Mouse (Mus musculus) bone marrow, adult 2 months (tissue): ENCODE measurements at regions not wholly inside any gene's neighbourhood (a gene's known extent, or its start where the extent isn't known, plus 50 kb on each side); places are given as distances from the start of the nearest gene placed in this dataset.

ENCODE experiments used
- CTCF ChIP-seq: fragments of 200-500 bp; IDR thresholded peaks from 2 replicates; pipeline ENCODE4 v1.5.1; 2011; ENCODE audit warnings: low read length, control low read depth; ENCODE audit not compliant: control insufficient read depth, insufficient read depth
- POLR2A ChIP-seq: fragments of 200-500 bp; IDR thresholded peaks from 2 replicates; pipeline ENCODE4 v1.6.1; 2011; ENCODE audit warnings: low read depth, mild to moderate bottlenecking, control low read depth, low read length, borderline replicate concordance; ENCODE audit not compliant: control insufficient read depth

DNA sequence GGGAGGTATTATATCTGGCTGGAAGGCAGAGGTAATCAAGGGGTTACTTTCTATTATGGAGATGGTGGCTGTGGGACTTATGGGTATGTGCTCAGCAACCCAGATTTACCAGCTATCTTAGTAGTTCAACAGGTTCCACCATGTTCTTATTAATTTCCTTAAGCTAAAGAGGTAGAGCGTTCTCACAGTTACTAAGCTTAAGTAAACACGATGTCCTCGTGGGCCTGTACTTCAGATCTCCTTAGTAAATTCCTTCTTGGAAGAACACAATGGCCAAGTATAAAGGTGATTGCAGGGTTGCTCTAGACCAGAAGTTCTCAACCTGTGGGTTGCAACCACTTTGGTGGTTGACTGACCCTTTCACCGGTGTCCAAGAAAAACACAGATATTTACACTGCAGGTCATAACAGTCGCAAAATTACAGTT, 90.2 kb downstream of the Setd4 start:
- TF ChIP-seq POLR2A = no peak
- no peak for TF ChIP-seq CTCF
